Mouse (Mus musculus): Measurements from ENCODE around the gene Traf1. TPM values are rescaled to one million over a fixed set of nuclear protein-coding genes. Genes with fewer than 3 reads are reported as not detected.

Traf1 gene
- polyA plus RNA-seq, 1 experiment from 2014 or later = 30.3 TPM

DNA sequence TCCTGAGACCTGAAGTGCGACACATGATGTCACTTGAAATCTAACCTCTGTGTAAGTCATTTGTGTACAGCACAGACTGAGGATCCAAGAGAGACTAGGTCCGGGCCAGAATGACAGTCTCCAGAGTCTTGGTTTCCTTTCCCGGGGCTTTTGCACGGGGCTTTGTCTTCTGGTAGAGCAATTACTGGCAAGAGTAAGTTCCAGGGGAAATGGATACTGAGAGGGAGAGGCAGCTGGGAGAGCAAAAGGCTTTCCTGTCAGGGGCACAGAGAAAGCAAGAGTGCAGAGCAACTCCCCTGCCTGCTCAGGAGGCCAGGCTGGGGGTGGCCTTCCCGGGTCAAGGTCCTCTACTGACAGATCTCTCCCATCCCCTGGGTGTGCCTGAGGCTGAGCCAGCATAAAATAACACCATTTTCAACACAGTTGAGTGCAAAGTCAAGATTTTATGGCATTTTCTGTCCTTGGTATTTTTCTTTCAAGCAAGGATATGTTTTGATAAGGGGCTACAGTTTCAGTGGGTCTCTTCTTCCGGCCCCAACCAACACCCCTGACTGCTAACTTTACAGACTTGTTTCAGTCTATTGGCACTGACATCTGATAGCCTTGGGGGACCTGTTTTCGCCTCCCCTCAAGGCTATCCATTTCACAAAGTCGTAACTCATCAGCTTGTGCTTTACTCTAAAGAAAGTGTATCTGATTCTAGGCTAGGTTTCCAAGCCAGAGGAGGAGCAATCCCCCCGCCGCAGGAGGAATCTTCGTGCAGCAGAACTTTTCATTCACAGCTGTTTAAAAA, 21.5 kb upstream of the Traf1 start:
- peak overlapping the region; percentile 88 for H3K27ac ChIP-seq (ENCODE audit: low read length)
- WGBS = 16% methylated on average over 11 of the region's 11 CpGs
- H3K9me3 ChIP-seq (ENCODE audit: low read length) = no peaks in the 10 kb centered on the region
- no peaks in the 10 kb centered on the region for H3K36me3 ChIP-seq (ENCODE audit: insufficient read depth, low read length)
- no peak overlapping the region for H3K4me3 ChIP-seq (ENCODE audit: low read length)
- ATAC-seq (ENCODE audit: low FRiP score, low TSS enrichment) = peak; percentile 97
- H3K4me1 ChIP-seq (ENCODE audit: insufficient read depth, low read length) = peaks cover 22% of the 10 kb centered on the region; the same call in 1 of the 2 replicates
- H3K4me2 ChIP-seq (replicated peaks; ENCODE audit: low read depth, low read length) = no peak overlapping the region
- H3K9ac ChIP-seq (replicated peaks; ENCODE audit: low read length) = peak overlapping the region; percentile 17; the same call in 1 of the 2 replicates
- H3K27me3 ChIP-seq (ENCODE audit: insufficient read depth, low read length) = no peaks in the 10 kb centered on the region

DNA sequence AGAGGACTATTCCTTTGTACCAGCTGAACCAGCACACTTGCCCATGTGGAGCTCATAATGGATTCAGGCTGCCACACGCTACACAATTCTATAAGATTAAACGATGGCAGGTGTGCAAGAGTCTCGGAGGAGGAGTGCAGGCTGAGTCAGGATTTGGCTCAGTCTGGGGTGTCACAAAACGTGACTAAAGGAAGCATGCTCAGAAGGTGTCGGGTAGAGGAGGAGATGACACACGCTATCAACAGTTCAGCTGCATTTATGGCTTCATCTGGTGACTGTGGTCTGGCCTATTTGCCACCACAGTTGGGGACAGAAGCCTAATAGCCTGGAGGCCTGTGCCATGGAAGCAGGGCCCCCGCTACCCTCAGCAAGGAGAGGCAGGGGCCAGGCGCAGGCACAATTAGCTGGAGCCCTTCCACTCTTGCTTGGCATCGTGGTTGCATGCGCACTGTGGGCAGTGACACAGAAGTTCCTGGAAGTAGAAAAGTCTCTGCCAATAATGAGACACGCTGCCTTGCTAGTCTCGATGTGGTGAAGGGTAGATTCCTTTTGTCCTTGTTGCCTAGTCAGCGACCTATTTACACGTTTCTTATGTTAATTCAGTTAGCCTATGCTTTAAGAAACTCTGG, 20.6 kb upstream of the Traf1 start:
- Histone ChIP-seq H3K4me2 (replicated peaks; ENCODE audit: low read depth, low read length) (no peak overlapping the region), H3K4me3 (ENCODE audit: low read length) (no peak overlapping the region), H3K4me1 (ENCODE audit: insufficient read depth, low read length) (peaks cover 22% of the 10 kb centered on the region; the same call in 1 of the 2 replicates), H3K27me3 (ENCODE audit: insufficient read depth, low read length) (no peaks in the 10 kb centered on the region), H3K27ac (ENCODE audit: low read length) (peak overlapping the region; percentile 88), H3K9ac (replicated peaks; ENCODE audit: low read length) (peak overlapping the region; percentile 17; the same call in 1 of the 2 replicates), H3K9me3 (ENCODE audit: low read length) (no peaks in the 10 kb centered on the region), H3K36me3 (ENCODE audit: insufficient read depth, low read length) (no peaks in the 10 kb centered on the region)
- WGBS = 59% methylated on average over 14 of the region's 14 CpGs
- no peak for ATAC-seq (ENCODE audit: low FRiP score, low TSS enrichment)

DNA sequence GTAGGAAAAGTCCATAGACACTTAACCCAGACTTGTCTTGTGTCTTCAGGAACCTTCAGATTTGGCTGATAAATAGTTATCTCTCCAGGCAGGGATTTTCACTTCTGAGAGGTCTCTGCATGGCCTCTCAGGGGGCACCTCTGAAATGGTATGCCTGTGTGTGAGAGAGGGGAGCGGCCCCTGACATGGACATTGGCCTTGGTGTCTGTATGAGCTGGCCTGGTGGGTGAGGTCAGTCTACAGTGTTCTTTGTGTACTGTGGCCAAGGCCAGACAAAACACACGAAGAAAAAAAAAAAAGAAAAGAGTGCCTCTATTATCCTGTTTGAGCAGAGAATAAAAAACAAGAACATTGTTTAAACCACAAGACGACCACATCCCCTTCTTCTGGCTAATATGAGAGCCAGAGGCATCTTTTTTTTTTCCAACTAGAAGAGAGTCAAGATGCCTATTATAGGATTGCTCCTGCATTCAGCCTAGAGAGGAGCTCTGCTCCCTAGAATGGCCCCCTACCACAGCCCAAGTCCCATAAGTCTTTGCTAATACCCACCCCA, 18.0 kb upstream of the Traf1 start:
- ATAC-seq (ENCODE audit: low FRiP score, low TSS enrichment) = no peak
- 0 out of 2 replicates have a peak, but pooled peaks cover 2% of the 10 kb centered on the region for H3K36me3 ChIP-seq (ENCODE audit: insufficient read depth, low read length)
- H3K27ac ChIP-seq (ENCODE audit: low read length) = no peak overlapping the region
- H3K4me2 ChIP-seq (replicated peaks; ENCODE audit: low read depth, low read length) = no peak overlapping the region
- H3K4me3 ChIP-seq (ENCODE audit: low read length) = no peak overlapping the region
- peaks cover 22% of the 10 kb centered on the region; the same call in 1 of the 2 replicates for H3K4me1 ChIP-seq (ENCODE audit: insufficient read depth, low read length)
- no peak overlapping the region for H3K9ac ChIP-seq (replicated peaks; ENCODE audit: low read length)
- H3K27me3 ChIP-seq (ENCODE audit: insufficient read depth, low read length) = no peaks in the 10 kb centered on the region
- WGBS = 85% methylated on average over 3 of the region's 3 CpGs
- no peaks in the 10 kb centered on the region for H3K9me3 ChIP-seq (ENCODE audit: low read length)

DNA sequence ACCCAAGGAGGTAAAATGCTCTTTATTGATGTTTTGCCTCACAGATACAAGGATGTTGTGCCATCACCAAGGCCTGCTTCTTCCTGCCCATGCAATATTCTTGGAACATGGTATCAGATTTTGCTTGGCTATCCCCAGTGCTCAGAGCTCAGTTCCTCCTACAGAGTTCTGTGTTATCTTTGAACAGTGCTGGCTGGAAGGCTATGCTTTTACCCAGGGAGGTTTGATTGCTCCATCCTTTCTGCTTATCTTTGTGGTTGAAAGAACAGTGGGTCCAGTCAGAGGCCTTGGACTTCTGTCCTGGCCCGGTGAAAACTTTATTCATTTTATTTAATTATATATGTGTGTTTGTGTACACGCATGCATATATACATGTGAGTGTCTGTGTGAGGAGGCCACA, 16.7 kb upstream of the Traf1 start:
- Histone ChIP-seq H3K9me3 (ENCODE audit: low read length) (no peaks in the 10 kb centered on the region), H3K27me3 (ENCODE audit: insufficient read depth, low read length) (no peaks in the 10 kb centered on the region), H3K27ac (ENCODE audit: low read length) (no peak overlapping the region), H3K9ac (replicated peaks; ENCODE audit: low read length) (no peak overlapping the region), H3K4me1 (ENCODE audit: insufficient read depth, low read length) (peaks cover 17% of the 10 kb centered on the region; the same call in 1 of the 2 replicates), H3K4me2 (replicated peaks; ENCODE audit: low read depth, low read length) (no peak overlapping the region), H3K36me3 (ENCODE audit: insufficient read depth, low read length) (0 out of 2 replicates have a peak, but pooled peaks cover 2% of the 10 kb centered on the region), H3K4me3 (ENCODE audit: low read length) (no peak overlapping the region)
- no peak for ATAC-seq (ENCODE audit: low FRiP score, low TSS enrichment)
- WGBS = 100% methylated on average over 2 of the region's 2 CpGs

DNA sequence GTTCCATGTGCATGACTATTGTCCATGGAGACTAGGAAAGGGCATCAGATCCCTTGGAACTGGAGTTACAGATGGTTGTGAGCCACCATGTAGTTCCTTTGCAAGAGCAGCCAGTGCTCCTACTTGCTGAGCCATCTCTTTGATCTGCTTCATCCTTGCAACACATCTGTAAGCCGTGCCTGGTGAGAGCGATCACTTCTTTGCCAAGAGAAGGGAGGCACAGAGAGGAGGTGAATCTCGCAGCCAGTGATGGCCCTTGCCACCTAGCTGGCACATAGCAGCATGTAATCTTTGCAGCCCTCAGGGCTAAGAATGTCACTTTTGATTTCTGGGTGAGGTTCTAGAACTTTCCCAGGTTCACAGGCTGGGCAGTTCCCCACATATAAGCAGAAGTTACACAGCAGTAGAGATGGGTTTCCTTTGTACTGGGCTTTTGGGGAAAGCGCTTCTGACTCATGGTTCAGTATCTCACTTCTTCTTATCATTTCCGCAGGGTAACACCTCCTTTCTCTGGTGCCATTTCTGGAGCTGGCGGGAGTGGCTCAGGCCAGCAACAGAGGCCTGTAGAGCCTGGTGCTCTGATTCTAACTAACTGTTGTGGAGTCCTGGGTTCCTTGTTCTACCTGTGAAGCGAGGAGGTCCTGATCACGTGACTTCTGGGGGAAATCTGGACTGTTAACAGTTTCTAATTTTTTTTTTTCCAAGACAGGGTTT, 15.5 kb upstream of the Traf1 start:
- WGBS = 87% methylated on average over 8 of the region's 8 CpGs
- H3K27ac ChIP-seq (ENCODE audit: low read length) = no peak overlapping the region

DNA sequence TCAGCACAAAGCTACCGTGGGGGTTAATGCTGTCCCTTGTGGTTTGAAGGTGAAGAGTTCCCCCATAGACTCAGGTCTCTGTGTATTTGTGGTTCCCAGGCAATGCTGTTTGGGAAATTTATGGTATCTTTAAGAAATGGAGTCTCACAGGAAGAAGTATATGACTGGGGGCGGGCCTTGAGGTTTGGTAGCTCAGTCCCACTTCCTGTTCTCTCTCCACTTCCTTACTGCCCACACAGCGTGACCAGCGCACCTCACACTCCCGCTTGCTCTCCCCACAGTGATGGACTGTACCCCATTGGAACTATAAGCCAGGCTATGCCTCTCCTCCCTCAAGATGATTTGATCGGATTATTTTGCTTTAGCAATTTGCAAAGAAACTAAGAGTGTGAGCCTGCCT, 14.9 kb upstream of the Traf1 start:
- Histone ChIP-seq H3K4me2 (replicated peaks; ENCODE audit: low read depth, low read length) (no peak overlapping the region), H3K9ac (replicated peaks; ENCODE audit: low read length) (no peak overlapping the region), H3K36me3 (ENCODE audit: insufficient read depth, low read length) (0 out of 2 replicates have a peak, but pooled peaks cover 2% of the 10 kb centered on the region), H3K9me3 (ENCODE audit: low read length) (no peaks in the 10 kb centered on the region), H3K27ac (ENCODE audit: low read length) (no peak overlapping the region), H3K4me3 (ENCODE audit: low read length) (no peak overlapping the region), H3K27me3 (ENCODE audit: insufficient read depth, low read length) (no peaks in the 10 kb centered on the region), H3K4me1 (ENCODE audit: insufficient read depth, low read length) (peaks cover 5% of the 10 kb centered on the region)
- ATAC-seq (ENCODE audit: low FRiP score, low TSS enrichment) = no peak
- WGBS = 78% methylated on average over 6 of the region's 6 CpGs

More for the DNA sequence above, 15.5 kb upstream of the Traf1 start:
- H3K27me3 ChIP-seq (ENCODE audit: insufficient read depth, low read length) = no peaks in the 10 kb centered on the region
- ATAC-seq (ENCODE audit: low FRiP score, low TSS enrichment) = no peak
- H3K9me3 ChIP-seq (ENCODE audit: low read length) = no peaks in the 10 kb centered on the region
- no peak overlapping the region for H3K9ac ChIP-seq (replicated peaks; ENCODE audit: low read length)
- 0 out of 2 replicates have a peak, but pooled peaks cover 2% of the 10 kb centered on the region for H3K36me3 ChIP-seq (ENCODE audit: insufficient read depth, low read length)
- no peak overlapping the region for H3K4me2 ChIP-seq (replicated peaks; ENCODE audit: low read depth, low read length)
- peaks cover 7% of the 10 kb centered on the region; the same call in 1 of the 2 replicates for H3K4me1 ChIP-seq (ENCODE audit: insufficient read depth, low read length)
- no peak overlapping the region for H3K4me3 ChIP-seq (ENCODE audit: low read length)

DNA sequence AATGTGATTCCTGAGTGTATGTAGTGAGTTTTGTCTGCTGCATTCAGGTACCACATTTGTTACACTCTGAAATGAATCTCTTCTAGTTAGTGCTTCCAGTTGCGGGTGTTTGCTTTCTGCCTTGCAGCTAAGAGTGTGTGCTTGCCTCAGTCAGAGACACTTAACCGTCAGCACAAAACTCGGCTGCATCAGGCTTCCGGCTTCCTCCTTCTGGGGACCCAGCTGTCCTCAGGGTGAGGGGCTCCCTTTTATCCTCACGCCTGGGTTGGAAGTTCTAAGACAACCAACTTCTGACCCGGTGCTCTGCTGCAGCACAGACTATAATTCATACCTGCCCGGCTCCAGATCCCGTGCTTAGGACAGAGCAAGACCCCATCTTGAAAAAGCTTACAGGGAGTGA, 11.5 kb upstream of the Traf1 start:
- no peak overlapping the region for H3K4me2 ChIP-seq (replicated peaks; ENCODE audit: low read depth, low read length)
- no peaks in the 10 kb centered on the region for H3K27me3 ChIP-seq (ENCODE audit: insufficient read depth, low read length)
- H3K27ac ChIP-seq (ENCODE audit: low read length) = no peak overlapping the region
- H3K9ac ChIP-seq (replicated peaks; ENCODE audit: low read length) = no peak overlapping the region
- 0 out of 2 replicates have a peak, but pooled peaks cover 2% of the 10 kb centered on the region for H3K36me3 ChIP-seq (ENCODE audit: insufficient read depth, low read length)
- H3K4me3 ChIP-seq (ENCODE audit: low read length) = no peak overlapping the region
- ATAC-seq (ENCODE audit: low FRiP score, low TSS enrichment) = no peak
- H3K9me3 ChIP-seq (ENCODE audit: low read length) = no peaks in the 10 kb centered on the region
- 64% methylated on average over 8 of the region's 8 CpGs for WGBS
- H3K4me1 ChIP-seq (ENCODE audit: insufficient read depth, low read length) = no peaks in the 10 kb centered on the region; the same call in 1 of the 2 replicates

DNA sequence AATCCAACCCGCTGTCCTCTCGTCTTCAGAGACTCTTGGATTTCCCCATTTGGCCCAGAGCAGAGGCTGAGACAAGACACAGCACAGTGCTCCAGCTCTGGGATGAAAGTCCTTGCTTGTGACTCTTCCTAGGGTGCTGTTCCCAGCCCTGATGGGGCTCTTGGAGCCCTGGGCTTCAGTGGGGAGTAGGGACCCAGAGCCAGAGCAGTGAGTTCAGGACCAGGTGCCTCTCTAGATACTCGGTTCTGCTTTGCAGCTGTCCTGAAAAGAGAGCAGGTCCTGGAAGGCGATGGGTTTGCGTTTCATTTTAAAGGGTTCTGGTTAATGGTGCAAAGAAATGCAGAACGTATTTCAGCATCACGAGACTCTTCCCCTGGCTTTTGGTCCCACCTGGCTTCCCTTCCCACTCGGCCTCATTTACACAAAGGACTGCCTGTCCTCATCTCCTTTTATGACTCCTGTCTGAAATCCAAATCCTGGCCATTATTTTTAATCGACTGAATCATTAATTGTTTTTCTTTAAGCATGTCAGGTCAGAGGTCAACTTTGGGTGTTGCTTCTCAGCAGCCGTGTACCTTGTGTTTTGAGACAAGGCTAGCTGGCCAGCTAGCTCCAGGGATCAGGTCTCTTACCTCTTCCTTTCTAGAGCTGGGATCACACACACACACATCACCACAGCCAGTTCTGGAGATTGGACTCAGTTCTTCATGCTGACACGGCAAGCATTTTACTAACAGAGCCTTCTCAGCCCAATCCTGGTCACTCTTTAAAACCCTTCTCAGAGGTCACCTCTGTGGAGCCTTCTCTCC, 9.7 kb upstream of the Traf1 start:
- Histone ChIP-seq H3K9me3 (ENCODE audit: low read length) (no peaks in the 10 kb centered on the region), H3K27ac (ENCODE audit: low read length) (peak overlapping the region; percentile 81), H3K4me3 (ENCODE audit: low read length) (no peak overlapping the region), H3K27me3 (ENCODE audit: insufficient read depth, low read length) (no peaks in the 10 kb centered on the region), H3K4me2 (replicated peaks; ENCODE audit: low read depth, low read length) (no peak overlapping the region), H3K9ac (replicated peaks; ENCODE audit: low read length) (peak overlapping the region; percentile 20; the same call in 1 of the 2 replicates), H3K4me1 (ENCODE audit: insufficient read depth, low read length) (no peaks in the 10 kb centered on the region; the same call in 1 of the 2 replicates), H3K36me3 (ENCODE audit: insufficient read depth, low read length) (0 out of 2 replicates have a peak, but pooled peaks cover 2% of the 10 kb centered on the region)
- 31% methylated on average over 11 of the region's 11 CpGs for WGBS
- peak; percentile 66 for ATAC-seq (ENCODE audit: low FRiP score, low TSS enrichment)
